Mouse (Mus musculus): ENCODE measurements around the gene Gtdc1. TPM values are rescaled to one million over a fixed set of nuclear protein-coding genes. Genes with fewer than 3 reads are reported as not detected.

The Gtdc1 gene
- polyA plus RNA-seq, 1 experiment = 15.5 TPM

- no peaks in the 10 kb centered on the region for H3K27me3 ChIP-seq (ENCODE audit: control insufficient read depth, insufficient read depth, low read length)
Observed at GRCm38 (mm10) chr2:44916286-44916685, 11.2 kb downstream of the Gtdc1 start.

DNA sequence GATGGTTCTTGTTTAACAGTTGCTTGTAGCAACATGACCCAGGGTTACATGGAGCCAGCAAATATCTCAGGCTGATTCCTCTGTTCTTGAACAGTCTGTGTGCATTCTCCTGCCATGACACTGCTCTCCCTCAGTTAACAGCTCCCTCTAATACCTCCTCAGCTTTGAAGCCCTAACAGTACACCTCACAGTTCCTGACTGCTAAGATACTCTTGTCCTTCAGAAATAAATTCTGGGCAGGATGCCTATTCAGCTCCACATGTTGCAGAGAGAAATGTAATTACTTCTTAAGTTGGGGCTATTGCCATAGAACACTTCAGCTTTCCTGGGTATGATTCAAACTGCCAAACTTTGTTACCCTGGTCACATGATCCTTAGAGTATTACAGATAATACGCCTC lies 29.7 kb downstream of the Gtdc1 start:
- H3K4me1 ChIP-seq (ENCODE audit: control insufficient read depth, insufficient read depth, low read length) = no peaks in the 10 kb centered on the region
- TF ChIP-seq POLR2A (IDR thresholded peaks at IDR 0.05; ENCODE audit: control insufficient read depth, low read depth, low read length) (no peak), CTCF (IDR thresholded peaks at IDR 0.05; ENCODE audit: control insufficient read depth, insufficient read depth, insufficient replicate concordance, low read depth, low read length) (no peak)
- no peak overlapping the region for H3K27ac ChIP-seq (ENCODE audit: control insufficient read depth, insufficient read depth, low read depth, low read length)
- H3K27me3 ChIP-seq (ENCODE audit: control insufficient read depth, insufficient read depth, low read length) = no peaks in the 10 kb centered on the region
- H3K36me3 ChIP-seq (ENCODE audit: control insufficient read depth, insufficient read depth, low read length) = no peaks in the 10 kb centered on the region
- no peak overlapping the region for H3K4me3 ChIP-seq (ENCODE audit: control insufficient read depth, low read depth, low read length)

More at GRCm38 (mm10) chr2:44916286-44916685, 11.2 kb downstream of the Gtdc1 start:
- Histone ChIP-seq H3K36me3 (ENCODE audit: control insufficient read depth, insufficient read depth, low read length) (no peaks in the 10 kb centered on the region), H3K4me3 (ENCODE audit: control insufficient read depth, low read depth, low read length) (no peak overlapping the region), H3K27ac (ENCODE audit: control insufficient read depth, insufficient read depth, low read depth, low read length) (no peak overlapping the region), H3K4me1 (ENCODE audit: control insufficient read depth, insufficient read depth, low read length) (no peaks in the 10 kb centered on the region)
- TF ChIP-seq CTCF (IDR thresholded peaks at IDR 0.05; ENCODE audit: control insufficient read depth, insufficient read depth, insufficient replicate concordance, low read depth, low read length) (no peak), POLR2A (IDR thresholded peaks at IDR 0.05; ENCODE audit: control insufficient read depth, low read depth, low read length) (no peak)

GRCm38 (mm10) chr2:44873718-44874117 lies 53.7 kb downstream of the Gtdc1 start:
- no peaks in the 10 kb centered on the region for H3K36me3 ChIP-seq (ENCODE audit: control insufficient read depth, insufficient read depth, low read length)
- no peak overlapping the region for H3K4me3 ChIP-seq (ENCODE audit: control insufficient read depth, low read depth, low read length)
- no peaks in the 10 kb centered on the region for H3K27me3 ChIP-seq (ENCODE audit: control insufficient read depth, insufficient read depth, low read length)
- TF ChIP-seq POLR2A (IDR thresholded peaks at IDR 0.05; ENCODE audit: control insufficient read depth, low read depth, low read length) (no peak), CTCF (IDR thresholded peaks at IDR 0.05; ENCODE audit: control insufficient read depth, insufficient read depth, insufficient replicate concordance, low read depth, low read length) (no peak)
- no peaks in the 10 kb centered on the region for H3K4me1 ChIP-seq (ENCODE audit: control insufficient read depth, insufficient read depth, low read length)
- H3K27ac ChIP-seq (ENCODE audit: control insufficient read depth, insufficient read depth, low read depth, low read length) = no peak overlapping the region

GRCm38 (mm10) chr2:44864726-44865125 lies 62.7 kb downstream of the Gtdc1 start:
- H3K36me3 ChIP-seq (ENCODE audit: control insufficient read depth, insufficient read depth, low read length) = no peaks in the 10 kb centered on the region
- no peak for TF ChIP-seq CTCF (IDR thresholded peaks at IDR 0.05; ENCODE audit: control insufficient read depth, insufficient read depth, insufficient replicate concordance, low read depth, low read length)
- no peak for TF ChIP-seq POLR2A (IDR thresholded peaks at IDR 0.05; ENCODE audit: control insufficient read depth, low read depth, low read length)
- H3K27me3 ChIP-seq (ENCODE audit: control insufficient read depth, insufficient read depth, low read length) = no peaks in the 10 kb centered on the region
- H3K4me1 ChIP-seq (ENCODE audit: control insufficient read depth, insufficient read depth, low read length) = no peaks in the 10 kb centered on the region
- H3K4me3 ChIP-seq (ENCODE audit: control insufficient read depth, low read depth, low read length) = no peak overlapping the region
- no peak overlapping the region for H3K27ac ChIP-seq (ENCODE audit: control insufficient read depth, insufficient read depth, low read depth, low read length)

DNA sequence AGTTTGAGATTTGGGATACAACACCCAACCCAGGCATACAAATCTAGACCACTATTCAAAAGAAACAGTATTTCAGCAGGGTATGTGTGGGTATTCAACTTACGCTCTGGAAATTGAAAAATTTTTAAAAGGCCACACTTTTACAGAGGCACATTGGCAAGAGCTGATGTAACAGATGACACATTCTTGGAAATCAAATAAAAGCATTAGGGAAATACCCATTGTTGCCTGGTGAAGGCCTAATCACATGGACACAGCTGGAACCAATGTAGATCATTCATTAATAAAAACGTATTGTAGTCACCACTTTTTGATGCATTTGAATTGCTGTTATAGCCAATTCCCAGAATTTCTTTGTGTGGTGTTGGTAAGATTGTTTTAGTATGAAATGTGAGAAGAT lies 73.0 kb downstream of the Gtdc1 start:
- Histone ChIP-seq H3K4me1 (ENCODE audit: control insufficient read depth, insufficient read depth, low read length) (no peaks in the 10 kb centered on the region), H3K27me3 (ENCODE audit: control insufficient read depth, insufficient read depth, low read length) (no peaks in the 10 kb centered on the region), H3K4me3 (ENCODE audit: control insufficient read depth, low read depth, low read length) (no peak overlapping the region), H3K27ac (ENCODE audit: control insufficient read depth, insufficient read depth, low read depth, low read length) (no peak overlapping the region), H3K36me3 (ENCODE audit: control insufficient read depth, insufficient read depth, low read length) (no peaks in the 10 kb centered on the region)
- no peak for TF ChIP-seq CTCF (IDR thresholded peaks at IDR 0.05; ENCODE audit: control insufficient read depth, insufficient read depth, insufficient replicate concordance, low read depth, low read length)
- TF ChIP-seq POLR2A (IDR thresholded peaks at IDR 0.05; ENCODE audit: control insufficient read depth, low read depth, low read length) = no peak

DNA sequence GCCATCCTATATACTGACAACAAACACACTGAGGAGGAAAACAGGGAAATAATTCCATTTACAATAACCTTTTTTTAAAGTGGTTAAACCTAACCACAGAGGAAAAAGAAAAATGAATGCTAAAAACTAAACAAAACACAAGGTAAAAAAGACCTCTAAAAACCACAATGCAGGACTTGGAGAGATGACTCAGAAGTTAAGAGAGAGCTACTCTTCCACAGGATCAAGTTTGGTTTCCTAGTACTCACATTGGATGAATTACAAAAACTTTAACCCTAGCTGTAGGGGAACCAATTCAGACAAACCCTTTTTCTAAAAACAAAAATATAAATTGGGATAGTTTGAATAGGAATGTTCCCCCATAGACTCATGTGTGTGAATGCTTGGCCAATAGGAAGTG lies 77.8 kb downstream of the Gtdc1 start:
- TF ChIP-seq CTCF (IDR thresholded peaks at IDR 0.05; ENCODE audit: control insufficient read depth, insufficient read depth, insufficient replicate concordance, low read depth, low read length) = no peak
- no peak for TF ChIP-seq POLR2A (IDR thresholded peaks at IDR 0.05; ENCODE audit: control insufficient read depth, low read depth, low read length)
- no peak overlapping the region for H3K27ac ChIP-seq (ENCODE audit: control insufficient read depth, insufficient read depth, low read depth, low read length)

DNA sequence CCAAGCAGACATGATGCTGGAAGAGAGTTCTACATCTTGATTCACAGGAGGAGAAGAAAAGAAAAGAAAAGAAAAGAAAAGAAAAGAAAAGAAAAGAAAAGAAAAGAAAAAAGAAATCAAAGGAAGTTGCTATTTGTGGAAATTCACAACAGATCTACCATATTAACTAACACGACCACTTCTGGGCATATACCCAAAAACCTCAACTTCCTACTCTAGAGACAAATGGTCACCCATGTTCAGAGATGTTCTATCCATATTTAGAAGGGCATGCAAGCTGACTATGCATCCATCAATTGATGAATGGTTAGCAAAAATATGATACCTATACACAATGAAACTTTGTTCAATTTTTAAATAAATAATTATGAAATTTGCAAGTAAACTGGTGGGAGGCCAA lies 79.3 kb downstream of the Gtdc1 start:
- no peaks in the 10 kb centered on the region for H3K36me3 ChIP-seq (ENCODE audit: control insufficient read depth, insufficient read depth, low read length)
- no peaks in the 10 kb centered on the region for H3K4me1 ChIP-seq (ENCODE audit: control insufficient read depth, insufficient read depth, low read length)
- no peak overlapping the region for H3K27ac ChIP-seq (ENCODE audit: control insufficient read depth, insufficient read depth, low read depth, low read length)
- no peak overlapping the region for H3K4me3 ChIP-seq (ENCODE audit: control insufficient read depth, low read depth, low read length)
- H3K27me3 ChIP-seq (ENCODE audit: control insufficient read depth, insufficient read depth, low read length) = no peaks in the 10 kb centered on the region
- no peak for TF ChIP-seq CTCF (IDR thresholded peaks at IDR 0.05; ENCODE audit: control insufficient read depth, insufficient read depth, insufficient replicate concordance, low read depth, low read length)
- TF ChIP-seq POLR2A (IDR thresholded peaks at IDR 0.05; ENCODE audit: control insufficient read depth, low read depth, low read length) = no peak

More for the DNA sequence above, 77.8 kb downstream of the Gtdc1 start:
- Histone ChIP-seq H3K4me3 (ENCODE audit: control insufficient read depth, low read depth, low read length) (no peak overlapping the region), H3K36me3 (ENCODE audit: control insufficient read depth, insufficient read depth, low read length) (no peaks in the 10 kb centered on the region), H3K4me1 (ENCODE audit: control insufficient read depth, insufficient read depth, low read length) (no peaks in the 10 kb centered on the region), H3K27me3 (ENCODE audit: control insufficient read depth, insufficient read depth, low read length) (no peaks in the 10 kb centered on the region)

- no peak for TF ChIP-seq CTCF (IDR thresholded peaks at IDR 0.05; ENCODE audit: control insufficient read depth, insufficient read depth, insufficient replicate concordance, low read depth, low read length)
- TF ChIP-seq POLR2A (IDR thresholded peaks at IDR 0.05; ENCODE audit: control insufficient read depth, low read depth, low read length) = no peak
- H3K4me1 ChIP-seq (ENCODE audit: control insufficient read depth, insufficient read depth, low read length) = no peaks in the 10 kb centered on the region
- H3K36me3 ChIP-seq (ENCODE audit: control insufficient read depth, insufficient read depth, low read length) = no peaks in the 10 kb centered on the region
- H3K27me3 ChIP-seq (ENCODE audit: control insufficient read depth, insufficient read depth, low read length) = no peaks in the 10 kb centered on the region
- H3K4me3 ChIP-seq (ENCODE audit: control insufficient read depth, low read depth, low read length) = no peak overlapping the region
- H3K27ac ChIP-seq (ENCODE audit: control insufficient read depth, insufficient read depth, low read depth, low read length) = no peak overlapping the region
Observed at GRCm38 (mm10) chr2:44845424-44845823, 82.0 kb downstream of the Gtdc1 start.

Measured in testis, adult 2 months (tissue).